Mouse (Mus musculus) kidney, adult 2 months (tissue): ENCODE data around the gene Adck2.

Experiments used
- CTCF ChIP-seq: fragments of 200-500 bp; conservative IDR thresholded peaks from 2 replicates; pipeline ENCODE4 v1.5.1; 2011; ENCODE audit warnings: low read depth, mild to moderate bottlenecking, control low read depth, low read length, moderate library complexity, mixed read lengths; ENCODE audit not compliant: insufficient read depth, insufficient read length
- POLR2A ChIP-seq: fragments of 200-500 bp; IDR thresholded peaks from one replicate; pipeline ENCODE4 v1.6.1; 2011; ENCODE audit warnings: low read depth, low read length, control low read depth

- peak; percentile 64 for TF ChIP-seq CTCF
- no peak for TF ChIP-seq POLR2A
Observed at GRCm38 (mm10) chr6:39562166-39563015, 11.3 kb upstream of the Adck2 start.
